Mouse (Mus musculus) lung, adult 18-20 months (tissue): ENCODE results near the gene Sec24d.

ENCODE experiments used
- DNase-seq, 2 experiments: peaks; one replicate each; pipeline ENCODE4 v3.0.0; 2022; ENCODE audit warnings: mixed read lengths in 2 of 2

The Sec24d gene

GRCm38 (mm10) chr3:123411821-123412578 is 144.7 kb downstream of the Sec24d start:
- no peak for DNase-seq

GRCm38 (mm10) chr3:123413173-123413572 is 145.9 kb downstream of the Sec24d start:
- DNase-seq = no peak
